Mouse (Mus musculus): ENCODE measurements around the gene Sept8. TPM values are rescaled to one million over a fixed set of nuclear protein-coding genes. Genes with fewer than 3 reads are reported as not detected.
A peak's percentile ranks its signal among the peaks of the same experiment; 100 is the strongest.

Gene Sept8
- polyA plus RNA-seq, 1 experiment from 2014 or later: 20.7 TPM

DNA sequence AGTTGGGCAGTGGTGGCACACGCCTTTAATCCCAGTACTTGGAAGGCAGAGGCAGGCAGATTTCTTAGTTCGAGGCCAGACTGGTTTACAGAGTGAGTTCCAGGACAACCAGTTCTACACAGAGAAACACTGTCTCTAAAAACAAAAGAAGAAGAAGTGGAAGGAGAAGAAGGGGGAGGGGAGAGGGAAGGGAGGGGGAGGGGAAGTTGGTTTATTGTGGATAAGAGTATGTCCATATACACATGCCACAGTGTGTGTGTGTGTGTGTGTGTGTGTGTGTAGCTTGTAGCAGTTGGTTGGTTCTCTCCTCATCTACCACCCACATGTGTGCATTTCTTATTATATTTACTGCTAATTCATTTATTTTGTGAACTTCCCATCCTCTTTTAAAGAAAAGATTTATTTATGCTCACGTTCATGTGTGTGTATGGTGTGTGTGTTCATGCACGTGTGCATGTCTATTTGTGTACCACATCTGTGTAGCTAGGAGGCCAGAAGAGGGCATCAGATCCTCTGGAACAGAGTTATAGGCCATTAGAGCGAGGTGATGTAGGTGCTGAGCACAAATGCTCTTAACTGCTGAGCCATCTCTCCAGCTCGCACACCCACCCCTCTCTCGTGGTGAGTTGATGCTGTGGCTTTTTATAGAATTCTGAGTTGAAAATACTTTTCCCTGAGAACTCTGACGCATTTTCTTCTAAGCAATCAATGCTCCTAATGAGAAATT is 16.9 kb upstream of the Sept8 start:
- Histone ChIP-seq H3K9ac (no peak overlapping the region), H3K27me3 (peaks cover 33% of the 10 kb centered on the region), H3K9me3 (no peaks in the 10 kb centered on the region), H3K27ac (replicated peaks) (no peak overlapping the region), H3K4me2 (no peak overlapping the region), H3K4me1 (replicated peaks) (no peaks in the 10 kb centered on the region; the same call in 1 of the 2 replicates), H3K4me3 (no peak overlapping the region), H3K36me3 (no peaks in the 10 kb centered on the region)
- WGBS: 84% methylated on average over 8 of the region's 8 CpGs
- no peak for ATAC-seq (ENCODE audit: low FRiP score, low read depth)

DNA sequence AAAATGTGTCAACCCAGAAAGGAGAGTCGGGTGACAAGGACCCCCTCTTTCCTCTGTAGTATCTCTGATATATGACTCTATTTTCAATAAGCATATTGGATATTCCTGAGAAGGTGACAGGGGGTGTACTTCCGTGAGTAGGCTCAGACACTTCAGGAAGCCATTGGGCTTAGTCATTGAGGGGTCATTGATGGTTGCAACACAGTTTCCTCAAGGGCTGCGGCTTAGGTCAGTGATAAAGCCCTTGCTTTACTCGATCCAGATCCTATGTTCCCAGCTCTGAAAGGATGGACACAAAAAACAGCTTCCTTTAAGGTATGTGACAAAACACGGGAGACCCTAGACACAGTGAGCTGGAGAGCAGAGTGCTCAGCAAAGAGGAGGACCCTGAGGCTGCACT is 15.3 kb upstream of the Sept8 start:
- H3K27me3 ChIP-seq: peaks cover 23% of the 10 kb centered on the region
- H3K4me1 ChIP-seq (replicated peaks): peaks cover 2% of the 10 kb centered on the region; the same call in 1 of the 2 replicates
- ATAC-seq (ENCODE audit: low FRiP score, low read depth): no peak
- no peak overlapping the region for H3K9ac ChIP-seq
- H3K36me3 ChIP-seq: no peaks in the 10 kb centered on the region
- no peaks in the 10 kb centered on the region for H3K9me3 ChIP-seq
- 89% methylated on average over 5 of the region's 5 CpGs for WGBS
- H3K27ac ChIP-seq (replicated peaks): no peak overlapping the region
- H3K4me3 ChIP-seq: no peak overlapping the region
- H3K4me2 ChIP-seq: no peak overlapping the region

DNA sequence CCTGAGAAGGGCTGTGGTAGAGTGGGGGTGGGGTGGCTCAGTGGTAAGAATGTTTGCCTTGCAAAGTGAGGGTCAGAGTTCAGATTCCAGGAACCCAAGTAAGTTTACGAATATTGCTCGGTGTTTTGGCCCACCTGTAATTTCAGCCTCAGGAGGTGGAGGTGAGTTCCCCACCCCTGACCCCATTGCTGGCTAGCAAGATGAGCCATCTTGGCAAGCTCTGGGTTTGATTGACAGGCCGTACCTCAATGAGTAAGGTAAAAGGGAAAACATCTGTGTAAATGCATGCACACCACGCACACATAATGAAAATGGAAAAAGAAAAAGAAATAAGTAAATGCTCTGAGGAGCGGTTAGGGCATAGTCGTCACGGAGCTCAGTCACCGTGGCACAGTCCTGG is 14.7 kb upstream of the Sept8 start:
- no peak overlapping the region for H3K27ac ChIP-seq (replicated peaks)
- H3K36me3 ChIP-seq: no peaks in the 10 kb centered on the region
- H3K9ac ChIP-seq: no peak overlapping the region
- peaks cover 22% of the 10 kb centered on the region for H3K27me3 ChIP-seq
- no peak overlapping the region for H3K4me3 ChIP-seq
- no peak for ATAC-seq (ENCODE audit: low FRiP score, low read depth)
- WGBS: 95% methylated on average over 8 of the region's 8 CpGs
- peaks cover 2% of the 10 kb centered on the region; the same call in 1 of the 2 replicates for H3K4me1 ChIP-seq (replicated peaks)
- H3K9me3 ChIP-seq: no peaks in the 10 kb centered on the region
- H3K4me2 ChIP-seq: no peak overlapping the region

DNA sequence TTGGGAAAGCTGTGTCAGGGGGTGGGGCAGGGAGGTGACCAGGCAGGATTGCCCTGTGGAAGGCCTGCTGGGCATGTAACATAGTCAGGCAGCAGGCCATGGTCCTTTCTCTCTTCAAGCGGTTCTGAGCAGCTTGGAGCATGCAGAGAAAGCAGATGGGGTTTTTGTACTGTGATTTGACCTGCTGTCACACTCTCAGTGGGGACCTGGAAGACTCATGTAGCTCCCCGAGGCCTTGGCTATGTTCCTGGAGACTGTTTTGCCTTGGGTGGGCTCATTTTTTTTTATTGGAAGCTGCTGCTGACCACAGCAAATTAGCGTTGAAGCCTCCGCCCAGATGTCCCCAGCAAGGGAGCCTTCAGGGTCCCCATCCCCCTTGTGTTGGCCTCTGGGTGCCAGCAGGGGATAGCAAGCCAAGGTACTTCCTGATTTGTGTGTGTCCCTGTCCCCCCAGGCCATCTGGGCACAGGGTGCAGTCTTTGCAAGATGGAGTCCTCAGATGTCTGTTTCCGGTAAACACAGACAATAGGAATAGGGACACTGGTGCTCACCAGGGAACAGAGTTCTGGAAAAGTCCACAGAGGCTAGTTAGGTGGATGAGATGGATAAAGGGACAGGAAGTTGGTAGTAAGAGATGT is 13.9 kb upstream of the Sept8 start:
- ATAC-seq (ENCODE audit: low FRiP score, low read depth): peak; percentile 66; the same call in 1 of the 2 replicates
- H3K4me2 ChIP-seq: no peak overlapping the region
- H3K4me3 ChIP-seq: no peak overlapping the region
- WGBS: 30% methylated on average over 5 of the region's 5 CpGs
- peaks cover 15% of the 10 kb centered on the region for H3K27me3 ChIP-seq
- H3K9me3 ChIP-seq: no peaks in the 10 kb centered on the region
- H3K9ac ChIP-seq: no peak overlapping the region
- no peaks in the 10 kb centered on the region for H3K36me3 ChIP-seq
- H3K4me1 ChIP-seq (replicated peaks): peaks cover 2% of the 10 kb centered on the region; the same call in 1 of the 2 replicates
- H3K27ac ChIP-seq (replicated peaks): no peak overlapping the region

DNA sequence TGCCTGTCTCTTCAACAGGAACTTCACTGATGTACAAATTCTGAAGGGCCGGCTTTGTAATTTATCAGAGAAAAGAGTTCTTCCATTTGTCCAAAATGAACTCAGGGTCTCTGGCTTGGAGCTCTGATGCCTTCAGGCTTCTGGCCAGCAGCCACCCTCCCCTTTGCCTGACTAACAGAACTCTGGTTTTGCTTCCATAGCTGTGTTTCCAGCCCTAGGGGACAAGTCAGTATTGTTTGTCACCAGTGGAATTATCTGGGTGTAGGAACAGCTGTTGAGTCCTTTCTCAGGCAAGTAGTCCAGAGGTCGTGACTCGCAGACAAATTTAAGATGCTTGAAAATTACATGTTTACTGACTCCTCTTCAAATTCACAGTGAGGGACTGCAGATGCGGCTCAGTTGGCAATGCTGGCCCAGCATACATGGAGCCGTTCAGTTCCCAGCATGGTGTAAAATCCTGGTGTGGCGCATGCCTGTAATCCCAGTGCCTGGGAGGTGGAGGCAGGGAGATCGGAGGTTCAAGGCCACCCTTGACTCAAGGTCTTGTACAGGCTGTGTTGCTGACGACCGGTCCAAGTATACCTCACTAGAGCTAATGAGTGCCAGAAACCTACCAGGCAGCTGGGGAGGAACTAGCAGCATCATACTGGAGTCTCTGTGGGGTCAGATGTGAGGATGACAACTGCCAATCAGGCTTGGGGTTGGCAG is 11.8 kb upstream of the Sept8 start:
- no peaks in the 10 kb centered on the region for H3K9me3 ChIP-seq
- WGBS: 83% methylated on average over 9 of the region's 9 CpGs
- no peak for ATAC-seq (ENCODE audit: low FRiP score, low read depth)
- H3K4me3 ChIP-seq: no peak overlapping the region
- H3K4me1 ChIP-seq (replicated peaks): peaks cover 2% of the 10 kb centered on the region; the same call in 1 of the 2 replicates
- peaks cover 7% of the 10 kb centered on the region; the same call in 1 of the 2 replicates for H3K27me3 ChIP-seq
- H3K36me3 ChIP-seq: no peaks in the 10 kb centered on the region
- H3K27ac ChIP-seq (replicated peaks): no peak overlapping the region
- no peak overlapping the region for H3K9ac ChIP-seq
- H3K4me2 ChIP-seq: no peak overlapping the region

DNA sequence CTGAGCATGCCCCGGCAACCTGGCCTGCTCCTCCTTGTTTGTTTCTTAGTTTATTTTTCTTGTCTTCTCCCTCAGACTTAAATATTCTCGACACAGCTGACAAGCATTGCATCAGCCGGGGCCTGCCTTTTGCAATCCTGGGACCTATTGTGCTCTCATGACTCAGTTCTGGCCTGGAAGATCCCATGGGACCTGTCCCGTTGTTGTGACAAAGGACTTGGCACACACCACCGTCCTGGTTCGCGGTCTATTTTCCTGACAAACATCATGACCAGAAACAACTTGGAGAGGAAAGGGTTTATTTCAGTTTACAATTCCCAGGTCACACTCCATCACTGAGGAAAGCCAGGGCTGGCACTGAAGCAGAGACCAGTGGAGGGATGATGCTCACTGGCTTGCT is 10.9 kb upstream of the Sept8 start:
- no peak overlapping the region for H3K4me2 ChIP-seq
- H3K9ac ChIP-seq: no peak overlapping the region
- no peaks in the 10 kb centered on the region for H3K9me3 ChIP-seq
- ATAC-seq (ENCODE audit: low FRiP score, low read depth): no peak
- H3K27me3 ChIP-seq: peaks cover 7% of the 10 kb centered on the region; the same call in 1 of the 2 replicates
- H3K36me3 ChIP-seq: no peaks in the 10 kb centered on the region
- no peak overlapping the region for H3K4me3 ChIP-seq
- no peak overlapping the region for H3K27ac ChIP-seq (replicated peaks)
- 36% methylated on average over 7 of the region's 7 CpGs for WGBS
- H3K4me1 ChIP-seq (replicated peaks): peaks cover 2% of the 10 kb centered on the region; the same call in 1 of the 2 replicates

DNA sequence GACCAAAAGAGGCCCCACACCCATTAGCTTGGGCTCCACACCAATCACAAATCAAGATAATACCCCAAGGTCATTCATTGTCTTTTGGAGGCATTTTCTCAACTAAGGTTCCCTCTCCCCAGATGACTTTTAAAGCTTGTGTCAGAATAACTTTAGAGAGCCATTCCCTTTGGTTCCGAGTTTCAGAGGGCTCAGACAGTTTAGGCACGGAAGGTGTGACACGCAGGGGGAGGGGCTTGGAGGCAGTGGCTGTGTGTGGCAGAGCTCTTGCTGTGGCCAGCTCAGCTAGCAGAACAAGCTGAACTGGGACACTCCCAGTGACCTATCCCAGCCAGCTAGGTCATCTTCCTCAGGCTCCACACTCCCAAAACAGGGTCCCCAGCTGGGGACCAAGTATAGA is 10.5 kb upstream of the Sept8 start:
- no peak overlapping the region for H3K27ac ChIP-seq (replicated peaks)
- H3K4me2 ChIP-seq: no peak overlapping the region
- H3K9ac ChIP-seq: no peak overlapping the region
- H3K4me3 ChIP-seq: no peak overlapping the region
- H3K9me3 ChIP-seq: no peaks in the 10 kb centered on the region
- H3K27me3 ChIP-seq: peaks cover 7% of the 10 kb centered on the region; the same call in 1 of the 2 replicates
- WGBS: 71% methylated on average over 3 of the region's 3 CpGs
- ATAC-seq (ENCODE audit: low FRiP score, low read depth): no peak
- H3K36me3 ChIP-seq: no peaks in the 10 kb centered on the region
- H3K4me1 ChIP-seq (replicated peaks): peaks cover 2% of the 10 kb centered on the region; the same call in 1 of the 2 replicates

DNA sequence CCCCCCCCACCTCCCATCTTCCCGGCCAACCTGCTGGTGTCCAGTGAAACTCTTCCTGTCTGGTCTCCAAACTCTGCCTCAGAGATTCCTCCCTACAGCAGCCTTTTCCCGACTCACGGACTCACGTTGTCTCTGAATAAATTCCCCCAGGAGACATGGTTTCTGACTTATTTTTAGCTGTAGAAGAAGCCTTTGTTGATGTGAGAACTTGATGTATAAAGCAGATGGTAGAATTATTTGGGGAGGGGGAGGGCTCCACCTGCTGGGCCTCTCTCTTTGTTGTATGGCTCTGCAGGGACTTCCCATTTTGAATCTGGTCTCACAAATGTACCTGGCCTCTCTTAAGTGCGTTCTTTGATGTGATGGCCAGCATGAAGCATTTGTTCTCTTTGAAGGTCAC is 8.7 kb upstream of the Sept8 start:
- Histone ChIP-seq H3K9ac (no peak overlapping the region), H3K36me3 (no peaks in the 10 kb centered on the region), H3K9me3 (no peaks in the 10 kb centered on the region), H3K27ac (replicated peaks) (no peak overlapping the region), H3K4me2 (no peak overlapping the region), H3K4me1 (replicated peaks) (peaks cover 2% of the 10 kb centered on the region; the same call in 1 of the 2 replicates), H3K27me3 (peaks cover 14% of the 10 kb centered on the region; the same call in 1 of the 2 replicates), H3K4me3 (no peak overlapping the region)
- no peak for ATAC-seq (ENCODE audit: low FRiP score, low read depth)
- WGBS: 49% methylated on average over 5 of the region's 5 CpGs

DNA sequence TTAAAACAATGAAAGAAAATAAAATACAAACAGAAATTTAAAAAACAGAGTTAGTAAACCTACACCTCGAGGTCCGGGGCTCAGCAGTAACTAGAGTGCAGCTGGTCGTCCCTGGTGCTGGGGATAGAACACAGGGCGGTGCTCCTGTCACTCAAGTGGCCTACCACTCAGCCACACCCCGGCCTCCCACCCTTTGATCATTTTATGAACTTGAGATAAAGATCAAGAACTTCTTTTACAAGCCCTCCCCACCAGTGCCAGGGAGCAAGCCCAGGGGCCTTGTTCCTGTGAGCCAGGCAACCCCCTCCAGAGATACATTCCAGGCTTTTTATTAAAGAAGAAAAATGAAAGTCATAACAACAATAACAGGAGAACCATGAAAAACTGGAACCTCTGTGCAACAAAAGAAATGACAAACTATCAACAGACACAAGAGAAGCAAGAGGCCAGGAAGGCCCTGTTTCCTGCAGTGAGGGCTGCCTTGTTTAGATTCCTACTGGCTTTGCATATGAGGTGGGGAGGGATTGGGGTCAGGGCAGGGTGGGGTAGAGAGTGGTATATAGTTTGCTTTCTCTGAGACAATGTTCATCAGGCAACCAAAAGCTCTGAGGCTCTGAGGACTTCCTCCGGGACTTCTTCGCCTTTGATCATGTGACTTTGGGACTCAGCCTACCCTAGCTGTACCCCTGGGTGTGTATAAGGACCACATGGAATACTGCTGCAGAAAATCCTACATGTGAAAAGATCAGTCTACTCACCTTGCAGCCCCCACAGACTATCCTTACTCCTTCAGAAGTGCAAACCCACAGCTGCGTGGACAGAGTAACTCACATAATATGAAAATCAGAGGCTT is 2.1 kb upstream of the Sept8 start:
- no peak overlapping the region for H3K4me3 ChIP-seq
- 41% methylated on average over 8 of the region's 8 CpGs for WGBS
- peaks cover 16% of the 10 kb centered on the region; the same call in 1 of the 2 replicates for H3K27me3 ChIP-seq
- H3K27ac ChIP-seq (replicated peaks): no peak overlapping the region
- no peaks in the 10 kb centered on the region for H3K9me3 ChIP-seq
- no peak for ATAC-seq (ENCODE audit: low FRiP score, low read depth)
- H3K36me3 ChIP-seq: no peaks in the 10 kb centered on the region
- no peak overlapping the region for H3K9ac ChIP-seq
- H3K4me1 ChIP-seq (replicated peaks): peaks cover 28% of the 10 kb centered on the region
- H3K4me2 ChIP-seq: no peak overlapping the region

DNA sequence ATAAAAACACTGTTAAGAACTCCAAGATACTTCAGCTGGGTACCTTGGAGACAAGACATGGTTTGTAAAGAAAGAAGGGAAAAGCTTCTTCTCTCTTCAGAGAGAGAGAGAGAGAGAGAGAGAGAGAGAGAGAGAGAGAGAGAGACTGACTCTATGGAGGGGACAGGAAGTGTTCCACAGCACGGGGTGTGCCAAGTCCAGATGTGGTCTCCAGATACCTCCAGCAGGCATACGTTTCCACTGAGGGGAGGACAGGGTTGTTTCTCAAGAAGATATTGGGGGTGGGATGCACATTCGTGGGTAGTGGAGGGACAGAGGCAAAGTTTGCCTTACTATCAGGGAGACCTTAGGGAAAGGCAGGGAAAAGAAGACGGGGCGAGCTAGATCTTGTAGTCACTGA is 298 bp upstream of the Sept8 start:
- peak overlapping the region; percentile 92; the same call in 1 of the 2 replicates for H3K4me3 ChIP-seq
- no peak for ATAC-seq (ENCODE audit: low FRiP score, low read depth)
- peak overlapping the region; percentile 94; the same call in 1 of the 2 replicates for H3K4me2 ChIP-seq

More for the DNA sequence above, 298 bp upstream of the Sept8 start:
- Histone ChIP-seq H3K9me3 (no peaks in the 10 kb centered on the region), H3K4me1 (replicated peaks) (peaks cover 44% of the 10 kb centered on the region), H3K36me3 (no peaks in the 10 kb centered on the region), H3K27me3 (peaks cover 14% of the 10 kb centered on the region; the same call in 1 of the 2 replicates), H3K27ac (replicated peaks) (no peak overlapping the region), H3K9ac (no peak overlapping the region)
- 52% methylated on average over 5 of the region's 5 CpGs for WGBS
